Mouse (Mus musculus) ES-Bruce4 (cell line): ENCODE measurements around the gene Cep250. TPM values are rescaled to one million over a fixed set of nuclear protein-coding genes. Genes with fewer than 3 reads are reported as not detected.
A peak's percentile ranks its signal among the peaks of the same experiment; 100 is the strongest.

Source experiments
- H3K27ac ChIP-seq: 2 replicates; pipeline ENCODE4 v1.5.1; 2012; ENCODE audit warnings: low read length, inconsistent platforms; ENCODE audit not compliant: insufficient read depth
- H3K27me3 ChIP-seq: 2 replicates; pipeline ENCODE4 v1.6.1; 2012; ENCODE audit warnings: mild to moderate bottlenecking, low read length, inconsistent platforms; ENCODE audit not compliant: control insufficient read depth, poor library complexity, insufficient read depth, severe bottlenecking
- H3K36me3 ChIP-seq: 2 replicates; pipeline ENCODE4 v1.6.1; 2012; ENCODE audit warnings: inconsistent platforms, mild to moderate bottlenecking, low read length, moderate library complexity; ENCODE audit not compliant: control insufficient read depth, poor library complexity, insufficient read depth, severe bottlenecking
- H3K4me1 ChIP-seq: one replicate; pipeline ENCODE4 v1.8.1; 2011; ENCODE audit warnings: low read length; ENCODE audit not compliant: control insufficient read depth, insufficient read depth
- H3K4me3 ChIP-seq: 2 replicates; pipeline ENCODE4 v1.5.1; 2011; ENCODE audit warnings: low read depth, mild to moderate bottlenecking, low read length
- H3K9ac ChIP-seq: 2 replicates; pipeline ENCODE4 v1.6.1; 2012; ENCODE audit warnings: low read depth, mild to moderate bottlenecking, inconsistent platforms; ENCODE audit not compliant: poor library complexity, severe bottlenecking
- H3K9me3 ChIP-seq: replicated peaks from 2 replicates; pipeline ENCODE4 v1.6.1; 2012; ENCODE audit warnings: mild to moderate bottlenecking, low read length, inconsistent platforms; ENCODE audit not compliant: control insufficient read depth, poor library complexity, insufficient read depth, severe bottlenecking
- CTCF ChIP-seq: IDR thresholded peaks from one replicate; pipeline ENCODE4 v1.8.1; 2011; ENCODE audit warnings: low read depth, low read length
- EP300 ChIP-seq: IDR thresholded peaks from 2 replicates; pipeline ENCODE4 v1.6.1; 2011; ENCODE audit warnings: low read depth, low read length; ENCODE audit not compliant: insufficient read depth
- POLR2A ChIP-seq: IDR thresholded peaks from one replicate; pipeline ENCODE4 v1.8.1; 2011; ENCODE audit warnings: low read length; ENCODE audit not compliant: insufficient read depth
- polyA plus RNA-seq: library from polyadenylated mRNA; stranded (reverse); fragments of >200 nt; gene quantifications from 2 replicates; pipeline ENCODE4 v1.2.4, GENCODE M21; 2011; ENCODE audit warnings: low read depth; ENCODE audit not compliant: missing spikeins, insufficient read depth, insufficient read length

Cep250 gene
- polyA plus RNA-seq, 1 experiment: 24.9 TPM

GRCm38 (mm10) chr2:156025482-156025881 is 69.2 kb downstream of the Cep250 start:
- Histone ChIP-seq H3K4me3 (no peak overlapping the region), H3K27ac (no peak overlapping the region), H3K36me3 (no peaks in the 10 kb centered on the region), H3K9ac (no peak overlapping the region), H3K27me3 (no peaks in the 10 kb centered on the region), H3K9me3 (no peaks in the 10 kb centered on the region), H3K4me1 (no peaks in the 10 kb centered on the region)
- TF ChIP-seq EP300: no peak

GRCm38 (mm10) chr2:156039390-156039789 is 83.1 kb downstream of the Cep250 start:
- TF ChIP-seq EP300 (no peak), POLR2A (no peak), CTCF (no peak)
- Histone ChIP-seq H3K4me3 (no peak overlapping the region), H3K27me3 (no peaks in the 10 kb centered on the region), H3K4me1 (no peaks in the 10 kb centered on the region), H3K9me3 (no peaks in the 10 kb centered on the region), H3K36me3 (no peaks in the 10 kb centered on the region), H3K27ac (no peak overlapping the region), H3K9ac (no peak overlapping the region)

- TF ChIP-seq POLR2A: no peak
- no peak for TF ChIP-seq CTCF
- no peak for TF ChIP-seq EP300
- no peak overlapping the region for H3K9ac ChIP-seq
- H3K4me3 ChIP-seq: no peak overlapping the region
- H3K27ac ChIP-seq: no peak overlapping the region
- H3K9me3 ChIP-seq: no peaks in the 10 kb centered on the region
- no peaks in the 10 kb centered on the region for H3K27me3 ChIP-seq
- no peaks in the 10 kb centered on the region for H3K36me3 ChIP-seq
- H3K4me1 ChIP-seq: no peaks in the 10 kb centered on the region
Measured at GRCm38 (mm10) chr2:156042903-156043302, 86.6 kb downstream of the Cep250 start.

- no peaks in the 10 kb centered on the region for H3K27me3 ChIP-seq
- no peak overlapping the region for H3K9ac ChIP-seq
- H3K4me1 ChIP-seq: peaks cover 2% of the 10 kb centered on the region
- H3K9me3 ChIP-seq: no peaks in the 10 kb centered on the region
- no peak for TF ChIP-seq CTCF
- TF ChIP-seq POLR2A: no peak
- no peak for TF ChIP-seq EP300
- no peaks in the 10 kb centered on the region for H3K36me3 ChIP-seq
- no peak overlapping the region for H3K27ac ChIP-seq
- 0 out of 2 replicates have a peak overlapping the region, but pooled peaks have one; percentile 5 for H3K4me3 ChIP-seq
Measured at GRCm38 (mm10) chr2:156047929-156048328, 91.7 kb downstream of the Cep250 start.

Other genes with a start within 250 kb of the Cep250 start
- gene Edem2, start 227.0 kb upstream of the Cep250 start, polyA plus RNA-seq: 21.7 and 23.1 TPM in 2 replicates
- gene Gm17581, start 220.6 kb upstream of the Cep250 start, polyA plus RNA-seq: not detected in 2 replicates
- 4.7 and 6.6 TPM in 2 replicates for gene Procr, start 205.3 kb upstream of the Cep250 start, polyA plus RNA-seq
- 0.18 and 0.26 TPM in 2 replicates for gene Mmp24, start 181.1 kb upstream of the Cep250 start, polyA plus RNA-seq
- gene BC029722, start 137.0 kb upstream of the Cep250 start, polyA plus RNA-seq: 10.1 and 11.2 TPM in 2 replicates
- gene Eif6, start 129.5 kb upstream of the Cep250 start, polyA plus RNA-seq: 92.4 and 114 TPM in 2 replicates
- 0.30 and 0.50 TPM in 2 replicates for gene Fam83c, start 121.6 kb upstream of the Cep250 start, polyA plus RNA-seq
- gene Uqcc1, start 26.1 kb upstream of the Cep250 start, polyA plus RNA-seq: 65.2 and 71.2 TPM in 2 replicates
- not detected in 2 replicates for gene Gm15557, start 15.7 kb upstream of the Cep250 start, polyA plus RNA-seq
- gene Gdf5, start 11.1 kb upstream of the Cep250 start, polyA plus RNA-seq: not detected in 2 replicates
- gene 6430550D23Rik, start 51.5 kb downstream of the Cep250 start, polyA plus RNA-seq: 2.4 and 2.9 TPM in 2 replicates
- gene Ergic3, start 51.6 kb downstream of the Cep250 start, polyA plus RNA-seq: 72.2 and 82.1 TPM in 2 replicates
- 0.87 TPM in 1 of 2 replicates, not detected in the other for gene Fer1l4, start 96.5 kb downstream of the Cep250 start, polyA plus RNA-seq
- 3.8 and 6.1 TPM in 2 replicates for gene Spag4, start 108.7 kb downstream of the Cep250 start, polyA plus RNA-seq
- 34.4 and 50.7 TPM in 2 replicates for gene Cpne1, start 155.5 kb downstream of the Cep250 start, polyA plus RNA-seq
- 64.5 and 78.1 TPM in 2 replicates for gene Rbm12, start 155.5 kb downstream of the Cep250 start, polyA plus RNA-seq
- gene Gm28036, start 170.6 kb downstream of the Cep250 start, polyA plus RNA-seq: 43.0 and 52.2 TPM in 2 replicates
- gene Romo1, start 187.6 kb downstream of the Cep250 start, polyA plus RNA-seq: 83.8 and 109 TPM in 2 replicates
- 35.8 and 41.7 TPM in 2 replicates for gene Nfs1, start 187.7 kb downstream of the Cep250 start, polyA plus RNA-seq
- 478 and 518 TPM in 2 replicates for gene Rbm39, start 223.8 kb downstream of the Cep250 start, polyA plus RNA-seq
- gene Phf20, start 240.0 kb downstream of the Cep250 start, polyA plus RNA-seq: 71.2 and 78.8 TPM in 2 replicates